Mouse (Mus musculus): ENCODE results near the gene Cic. TPM values are rescaled to one million over a fixed set of nuclear protein-coding genes. Genes with fewer than 3 reads are reported as not detected.

Cic gene
- polyA plus RNA-seq (2014; fragmentation: Illumina TruSeq; extraction: RNeasy Lipid Tissue Mini Kit (QIAGEN cat#74804); ENCODE audit: low read depth, low replicate concordance) = 19.0 TPM

GRCm38 (mm10) chr7:25267301-25267750 lies at the start of gene Cic:
Gene Cic, plus strand, starts transcription at chr7:25267704.

GRCm38 (mm10) chr7:25220457-25221101 lies 46.9 kb upstream of the Cic start, which contains the start of gene Dedd2:
Gene Dedd2, minus strand, starts transcription at chr7:25220615.

GRCm38 (mm10) chr7:25221102-25221883 lies 46.2 kb upstream of the Cic start, which contains the start of gene Zfp526:
Gene Zfp526, plus strand, starts transcription at chr7:25221425.

GRCm38 (mm10) chr7:25237249-25238014 lies 30.1 kb upstream of the Cic start, which contains the start of gene Gsk3a:
Gene Gsk3a, minus strand, starts transcription at chr7:25237851.

GRCm38 (mm10) chr7:25250141-25250972 lies 17.1 kb upstream of the Cic start, which contains the start of gene Erf:
Gene Erf, minus strand, starts transcription at chr7:25250761.

GRCm38 (mm10) chr7:25297454-25298325 lies 30.2 kb downstream of the Cic start, which contains the start of gene Pafah1b3:
Gene Pafah1b3, minus strand, starts transcription at chr7:25297986.

GRCm38 (mm10) chr7:25301063-25301462 lies 33.6 kb downstream of the Cic start, which contains the start of gene Prr19:
Gene Prr19, plus strand, starts transcription at chr7:25301411.

GRCm38 (mm10) chr7:25305956-25306613 lies 38.6 kb downstream of the Cic start, which contains the start of gene Tmem145:
Gene Tmem145, plus strand, starts transcription at chr7:25306106.

GRCm38 (mm10) chr7:25316532-25317445 lies 49.3 kb downstream of the Cic start, which contains the start of gene Megf8:
Gene Megf8, plus strand, starts transcription at chr7:25317164.

Other genes with a start within 250 kb of the Cic start
- not detected for gene Grik5, start 195.4 kb upstream of the Cic start, polyA plus RNA-seq (2014; fragmentation: Illumina TruSeq; extraction: RNeasy Lipid Tissue Mini Kit (QIAGEN cat#74804); ENCODE audit: low read depth, low replicate concordance)
- gene Zfp574, start 195.1 kb upstream of the Cic start, polyA plus RNA-seq (2014; fragmentation: Illumina TruSeq; extraction: RNeasy Lipid Tissue Mini Kit (QIAGEN cat#74804); ENCODE audit: low read depth, low replicate concordance) = 0.99 TPM
- 0.52 TPM for gene Pou2f2, start 88.0 kb upstream of the Cic start, polyA plus RNA-seq (2014; fragmentation: Illumina TruSeq; extraction: RNeasy Lipid Tissue Mini Kit (QIAGEN cat#74804); ENCODE audit: low read depth, low replicate concordance)
- 0.52 TPM for gene Dedd2, start 47.1 kb upstream of the Cic start, polyA plus RNA-seq (2014; fragmentation: Illumina TruSeq; extraction: RNeasy Lipid Tissue Mini Kit (QIAGEN cat#74804); ENCODE audit: low read depth, low replicate concordance)
- 1.2 TPM for gene Zfp526, start 46.3 kb upstream of the Cic start, polyA plus RNA-seq (2014; fragmentation: Illumina TruSeq; extraction: RNeasy Lipid Tissue Mini Kit (QIAGEN cat#74804); ENCODE audit: low read depth, low replicate concordance)
- gene Gsk3a, start 29.9 kb upstream of the Cic start, polyA plus RNA-seq (2014; fragmentation: Illumina TruSeq; extraction: RNeasy Lipid Tissue Mini Kit (QIAGEN cat#74804); ENCODE audit: low read depth, low replicate concordance) = 12.0 TPM
- 1.0 TPM for gene Erf, start 16.9 kb upstream of the Cic start, polyA plus RNA-seq (2014; fragmentation: Illumina TruSeq; extraction: RNeasy Lipid Tissue Mini Kit (QIAGEN cat#74804); ENCODE audit: low read depth, low replicate concordance)
- gene Pafah1b3, start 30.3 kb downstream of the Cic start, polyA plus RNA-seq (2014; fragmentation: Illumina TruSeq; extraction: RNeasy Lipid Tissue Mini Kit (QIAGEN cat#74804); ENCODE audit: low read depth, low replicate concordance) = 1.7 TPM
- not detected for gene Prr19, start 33.7 kb downstream of the Cic start, polyA plus RNA-seq (2014; fragmentation: Illumina TruSeq; extraction: RNeasy Lipid Tissue Mini Kit (QIAGEN cat#74804); ENCODE audit: low read depth, low replicate concordance)
- 0.70 TPM for gene Tmem145, start 38.4 kb downstream of the Cic start, polyA plus RNA-seq (2014; fragmentation: Illumina TruSeq; extraction: RNeasy Lipid Tissue Mini Kit (QIAGEN cat#74804); ENCODE audit: low read depth, low replicate concordance)
- 3.1 TPM for gene Megf8, start 49.5 kb downstream of the Cic start, polyA plus RNA-seq (2014; fragmentation: Illumina TruSeq; extraction: RNeasy Lipid Tissue Mini Kit (QIAGEN cat#74804); ENCODE audit: low read depth, low replicate concordance)
- not detected for gene Cnfn, start 102.0 kb downstream of the Cic start, polyA plus RNA-seq (2014; fragmentation: Illumina TruSeq; extraction: RNeasy Lipid Tissue Mini Kit (QIAGEN cat#74804); ENCODE audit: low read depth, low replicate concordance)
- gene Lipe, start 131.0 kb downstream of the Cic start, polyA plus RNA-seq (2014; fragmentation: Illumina TruSeq; extraction: RNeasy Lipid Tissue Mini Kit (QIAGEN cat#74804); ENCODE audit: low read depth, low replicate concordance) = 5.8 TPM
- gene Cxcl17, start 145.2 kb downstream of the Cic start, polyA plus RNA-seq (2014; fragmentation: Illumina TruSeq; extraction: RNeasy Lipid Tissue Mini Kit (QIAGEN cat#74804); ENCODE audit: low read depth, low replicate concordance) = not detected
- gene Ceacam1, start 209.9 kb downstream of the Cic start, polyA plus RNA-seq (2014; fragmentation: Illumina TruSeq; extraction: RNeasy Lipid Tissue Mini Kit (QIAGEN cat#74804); ENCODE audit: low read depth, low replicate concordance) = 69.6 TPM

Measured in adrenal gland, adult 10 weeks (tissue).